Comparison of ENCODE assay signal across 8 mouse cellular contexts in the genomic region with DNA sequence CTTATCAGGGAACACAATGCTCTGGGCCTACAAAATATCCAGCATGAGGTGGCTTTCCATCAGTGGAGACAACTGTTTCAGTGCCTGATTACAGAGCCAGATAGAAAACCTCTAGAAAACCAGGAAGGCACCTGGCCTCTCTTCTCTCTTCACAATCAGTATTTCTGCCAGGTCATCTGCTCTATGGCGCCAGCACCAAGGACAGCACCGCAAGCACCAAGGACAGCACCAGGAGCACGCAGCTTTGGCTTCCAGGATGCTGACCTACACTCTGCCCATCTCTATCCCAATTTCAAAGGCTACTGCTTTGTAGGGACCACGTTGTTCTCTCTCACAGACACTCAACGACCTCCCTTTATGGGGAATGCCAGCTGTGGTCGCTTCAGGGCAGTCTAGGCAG. TPM values are rescaled to one million over a fixed set of nuclear protein-coding genes. Genes with fewer than 3 reads are reported as not detected.
DNase-seq lines count a peak whose midpoint lies in the region; ATAC-seq and TF ChIP-seq lines count a peak whose summit lies in the region.

No protein-coding gene starts in this region.

- no peak overlapping the region for H3K4me3 ChIP-seq in kidney, adult 2 months (ENCODE audit: insufficient read depth, low read depth, low read length)
- H3K4me3 ChIP-seq in embryonic fibroblast, embryonic 13.5 days (ENCODE audit: insufficient read depth, low read length): no peak overlapping the region
- no peak overlapping the region for H3K4me3 ChIP-seq in liver, postnatal 0 days (ENCODE audit: low read depth, low read length)
- no peak overlapping the region for H3K4me3 ChIP-seq in hindbrain, embryonic 16.5 days (ENCODE audit: low read length)

- no peak; the same call in 1 of the 2 replicates for TF ChIP-seq CTCF in kidney, adult 2 months (conservative IDR thresholded peaks at IDR 0.05; ENCODE audit: insufficient read depth, insufficient read length, low read depth, low read length)
- TF ChIP-seq CTCF in embryonic fibroblast, embryonic 13.5 days (IDR thresholded peaks at IDR 0.05; ENCODE audit: borderline replicate concordance, insufficient read depth, low read length): peak; percentile 73; the same call in 1 of the 2 replicates
- TF ChIP-seq CTCF in liver, postnatal 0 days (IDR thresholded peaks at IDR 0.05; ENCODE audit: low read depth): no peak

- TF ChIP-seq POLR2A in kidney, adult 2 months (IDR thresholded peaks at IDR 0.05; ENCODE audit: low read depth, low read length): no peak
- TF ChIP-seq POLR2A in embryonic fibroblast, embryonic 13.5 days (IDR thresholded peaks at IDR 0.05; ENCODE audit: low read depth, low read length): no peak

- H3K36me3 ChIP-seq in kidney, adult 2 months (ENCODE audit: control insufficient read depth, insufficient read depth, low read length): no peaks in the 10 kb centered on the region
- H3K36me3 ChIP-seq in liver, postnatal 0 days (replicated peaks; ENCODE audit: insufficient read depth, low read length): no peaks in the 10 kb centered on the region
- peaks cover 2% of the 10 kb centered on the region; the same call in 1 of the 2 replicates for H3K36me3 ChIP-seq in hindbrain, embryonic 16.5 days (ENCODE audit: control insufficient read depth, insufficient read depth, low read length)

- no peak for ATAC-seq in liver, postnatal 0 days
- ATAC-seq in hindbrain, embryonic 16.5 days: no peak

- H3K27me3 ChIP-seq in kidney, adult 2 months (replicated peaks; ENCODE audit: control insufficient read depth, insufficient read depth, low read length): no peaks in the 10 kb centered on the region
- H3K27me3 ChIP-seq in liver, postnatal 0 days (ENCODE audit: insufficient read depth, low read length): no peaks in the 10 kb centered on the region
- H3K27me3 ChIP-seq in hindbrain, embryonic 16.5 days (replicated peaks; ENCODE audit: control insufficient read depth, insufficient read depth, low read length): no peaks in the 10 kb centered on the region

- WGBS in kidney, adult 2 months: 6% methylated on average over 6 of the region's 6 CpGs
- 5% methylated on average over 6 of the region's 6 CpGs for WGBS in liver, postnatal 0 days (ENCODE audit: insufficient replicate concordance)
- WGBS in hindbrain, embryonic 16.5 days: 13% methylated on average over 6 of the region's 6 CpGs

- no peak overlapping the region for H3K9ac ChIP-seq in liver, postnatal 0 days (replicated peaks)
- H3K9ac ChIP-seq in hindbrain, embryonic 16.5 days (ENCODE audit: low read depth, low read length): no peak overlapping the region

- no peak overlapping the region for H3K4me2 ChIP-seq in liver, postnatal 0 days (ENCODE audit: low read depth, low read length)
- H3K4me2 ChIP-seq in hindbrain, embryonic 16.5 days (ENCODE audit: low read length): no peak overlapping the region

- no peaks in the 10 kb centered on the region for H3K4me1 ChIP-seq in kidney, adult 2 months (ENCODE audit: control insufficient read depth, insufficient read depth, low read length)
- no peaks in the 10 kb centered on the region for H3K4me1 ChIP-seq in embryonic fibroblast, embryonic 13.5 days (ENCODE audit: control insufficient read depth, insufficient read depth, low read length)
- no peaks in the 10 kb centered on the region for H3K4me1 ChIP-seq in liver, postnatal 0 days (ENCODE audit: insufficient read depth)
- H3K4me1 ChIP-seq in hindbrain, embryonic 16.5 days (ENCODE audit: control insufficient read depth, insufficient read depth, low read depth, low read length): no peaks in the 10 kb centered on the region

- H3K27ac ChIP-seq in kidney, adult 2 months (ENCODE audit: insufficient read depth, low read depth, low read length): no peak overlapping the region
- H3K27ac ChIP-seq in embryonic fibroblast, embryonic 13.5 days (ENCODE audit: insufficient read depth, low read length): no peak overlapping the region
- H3K27ac ChIP-seq in liver, postnatal 0 days (ENCODE audit: low read depth): no peak overlapping the region
- H3K27ac ChIP-seq in hindbrain, embryonic 16.5 days (ENCODE audit: low read depth, low read length): no peak overlapping the region

- peak; percentile 55 for DNase-seq in kidney, adult 2 months
- DNase-seq in kidney, adult 11 months: no peak
- peak; percentile 77 for DNase-seq in NIH3T3 (ENCODE audit: low read depth)
- peak; percentile 75 for DNase-seq in liver, postnatal 0 days
- peak; percentile 34 to 59 for DNase-seq in urinary bladder, postnatal 36 days (ENCODE audit: low spot score in 2 of 2)
- no peak for DNase-seq in right cerebral cortex, postnatal 36 days (ENCODE audit: low spot score in 2 of 2)

- TF ChIP-seq EP300 in liver, postnatal 0 days (IDR thresholded peaks at IDR 0.05; ENCODE audit: low read depth): no peak

- H3K9me3 ChIP-seq in liver, postnatal 0 days (ENCODE audit: low read length): no peaks in the 10 kb centered on the region
- H3K9me3 ChIP-seq in hindbrain, embryonic 16.5 days (ENCODE audit: control insufficient read depth, low read length): no peaks in the 10 kb centered on the region

RNA-seq across cellular contexts. Expression of a gene that starts 36.1 kb away (rescaled TPM):
- polyA plus RNA-seq in kidney, adult 2 months (2012; rRNA removed): 51.1 and 51.9 TPM in 2 replicates
- polyA plus RNA-seq in embryonic fibroblast, embryonic 13.5 days (2011; ENCODE audit: insufficient read length, low read depth, missing spikeins): 5.9 and 7.0 TPM in 2 replicates
- polyA plus RNA-seq in liver, postnatal 0 days (2015; fragmentation: Nextera tagmentation; extraction: Ambion mirVana): 11.7 and 11.8 TPM in 2 replicates
- polyA plus RNA-seq in hindbrain, embryonic 16.5 days (2015; fragmentation: Nextera tagmentation; extraction: Ambion mirVana): 23.2 and 26.0 TPM in 2 replicates

RNA-seq across cellular contexts. Expression of a gene that starts 56.6 kb away (rescaled TPM):
- 12.0 and 15.5 TPM in 2 replicates for polyA plus RNA-seq in kidney, adult 2 months (2012; rRNA removed)
- 15.3 and 18.5 TPM in 2 replicates for polyA plus RNA-seq in embryonic fibroblast, embryonic 13.5 days (2011; ENCODE audit: insufficient read length, low read depth, missing spikeins)
- 1.3 and 1.6 TPM in 2 replicates for polyA plus RNA-seq in liver, postnatal 0 days (2015; fragmentation: Nextera tagmentation; extraction: Ambion mirVana)
- 24.5 and 28.3 TPM in 2 replicates for polyA plus RNA-seq in hindbrain, embryonic 16.5 days (2015; fragmentation: Nextera tagmentation; extraction: Ambion mirVana)

RNA-seq across cellular contexts. Expression of a gene that starts 56.7 kb away (rescaled TPM):
- polyA plus RNA-seq in kidney, adult 2 months (2012; rRNA removed): 166 and 270 TPM in 2 replicates
- polyA plus RNA-seq in embryonic fibroblast, embryonic 13.5 days (2011; ENCODE audit: insufficient read length, low read depth, missing spikeins): 64.0 and 65.9 TPM in 2 replicates
- 103 and 104 TPM in 2 replicates for polyA plus RNA-seq in liver, postnatal 0 days (2015; fragmentation: Nextera tagmentation; extraction: Ambion mirVana)
- polyA plus RNA-seq in hindbrain, embryonic 16.5 days (2015; fragmentation: Nextera tagmentation; extraction: Ambion mirVana): 78.7 and 85.4 TPM in 2 replicates

Comparison
In these comparisons a context has a peak if more than half of its experiments do, and no peak if none do; other contexts are left out.
1. DNase-seq: peak in kidney, adult 2 months (single experiment), NIH3T3 (single experiment), liver, postnatal 0 days (single experiment) and urinary bladder, postnatal 36 days (2 of 2); none in kidney, adult 11 months (single experiment) and right cerebral cortex, postnatal 36 days (0 of 2).